Mouse (Mus musculus): ENCODE measurements around the gene Idh1.

GRCm38 (mm10) chr1:65109756-65110435 is 76.4 kb downstream of the Idh1 start:
- TF ChIP-seq GATA1 (IDR thresholded peaks at IDR 0.05; ENCODE audit: borderline replicate concordance, low read length) (no peak), FLI1 (IDR thresholded peaks at IDR 0.05; ENCODE audit: low read length) (no peak)
